Mouse (Mus musculus) liver, embryonic 13.5 days (tissue): ENCODE results near the gene Gja4. TPM values are rescaled to one million over a fixed set of nuclear protein-coding genes. Genes with fewer than 3 reads are reported as not detected.

Experiments
- ATAC-seq: fragments of 200-750 bp; cut with Nextera tagmentation; 2 replicates; pipeline ENCODE4 v1.8.0; 2017; ENCODE audit warnings: low read depth, mild to moderate bottlenecking, moderate number of reproducible peaks, moderate library complexity
- DNase-seq: peaks from one replicate; pipeline ENCODE4 v3.0.0; 2022
- H3K27ac ChIP-seq: fragments of 300-500 bp; sonication (generic); 2 replicates; pipeline ENCODE4 v1.5.1; 2015; ENCODE audit warnings: moderate library complexity, mild to moderate bottlenecking, inconsistent platforms
- H3K27me3 ChIP-seq: fragments of 300-500 bp; sonication (generic); 2 replicates; pipeline ENCODE4 v1.6.1; 2015; ENCODE audit warnings: mild to moderate bottlenecking, inconsistent platforms
- H3K36me3 ChIP-seq: fragments of 300-500 bp; sonication (generic); 2 replicates; pipeline ENCODE4 v1.6.1; 2015; ENCODE audit warnings: mild to moderate bottlenecking, inconsistent platforms
- H3K4me1 ChIP-seq: fragments of 300-500 bp; sonication (generic); replicated peaks from 2 replicates; pipeline ENCODE4 v1.6.1; 2015; ENCODE audit warnings: inconsistent platforms
- H3K4me2 ChIP-seq: fragments of 300-500 bp; sonication (generic); 2 replicates; pipeline ENCODE4 v1.6.1; 2015; ENCODE audit warnings: inconsistent platforms, mild to moderate bottlenecking, moderate library complexity
- H3K4me3 ChIP-seq: fragments of 300-500 bp; sonication (generic); replicated peaks from 2 replicates; pipeline ENCODE4 v1.5.1; 2015; ENCODE audit warnings: mild to moderate bottlenecking, inconsistent platforms
- H3K9ac ChIP-seq: fragments of 300-500 bp; sonication (generic); 2 replicates; pipeline ENCODE4 v1.6.1; 2015; ENCODE audit warnings: mild to moderate bottlenecking, inconsistent platforms
- H3K9me3 ChIP-seq: fragments of 300-500 bp; sonication (generic); replicated peaks from 2 replicates; pipeline ENCODE4 v1.6.1; 2016; ENCODE audit warnings: inconsistent platforms
- WGBS: fragments of 180-500 bp; shearing (Covaris S2); methylation state at CpG from one replicate; pipeline ENCODE4 v1.1.7; 2015; ENCODE audit not compliant: insufficient replicate concordance; 5-methylcytosine and 5-hydroxymethylcytosine counted together
- polyA plus RNA-seq: library from polyadenylated mRNA; unstranded; fragments of >200 nt; fragmentation: Nextera tagmentation; extraction: Ambion mirVana; gene quantifications from 2 replicates; pipeline ENCODE4 v1.2.1, GENCODE M21; 2015

The Gja4 gene
- polyA plus RNA-seq, 1 experiment from 2014 or later: 2.6 TPM

GRCm38 (mm10) chr4:127334870-127335504 lies 21.1 kb upstream of the Gja4 start:
- Histone ChIP-seq H3K9me3 (no peaks in the 10 kb centered on the region), H3K9ac (no peak overlapping the region), H3K36me3 (no peaks in the 10 kb centered on the region), H3K4me2 (no peak overlapping the region), H3K4me3 (no peak overlapping the region), H3K27me3 (peaks cover 27% of the 10 kb centered on the region), H3K4me1 (0 out of 2 replicates have a peak, but pooled peaks cover 3% of the 10 kb centered on the region), H3K27ac (no peak overlapping the region)
- ATAC-seq (no peak), DNase-seq (no peak)
- 32% methylated on average over 5 of the region's 5 CpGs for WGBS

- Histone ChIP-seq H3K9me3 (no peaks in the 10 kb centered on the region), H3K27ac (no peak overlapping the region), H3K4me3 (no peak overlapping the region), H3K4me1 (0 out of 2 replicates have a peak, but pooled peaks cover 5% of the 10 kb centered on the region), H3K27me3 (peaks cover 55% of the 10 kb centered on the region), H3K9ac (no peak overlapping the region), H3K4me2 (no peak overlapping the region), H3K36me3 (no peaks in the 10 kb centered on the region)
- 38% methylated on average over 13 of the region's 13 CpGs for WGBS
- DNase-seq: no peak
- ATAC-seq: no peak
Measured at GRCm38 (mm10) chr4:127331171-127331570, 17.3 kb upstream of the Gja4 start.

GRCm38 (mm10) chr4:127330181-127331100 lies 16.6 kb upstream of the Gja4 start, which contains the start of gene Gjb3:
Gjb3 (minus strand) TSS chr4:127330844.
- H3K9me3 ChIP-seq: no peaks in the 10 kb centered on the region
- H3K4me1 ChIP-seq: 0 out of 2 replicates have a peak, but pooled peaks cover 5% of the 10 kb centered on the region
- ATAC-seq (no peak), DNase-seq (no peak)
- H3K4me2 ChIP-seq: peak within 1 kb of the TSS; percentile 21
- no peak within 1 kb of the TSS for H3K9ac ChIP-seq
- no peak within 1 kb of the TSS for H3K4me3 ChIP-seq
- no peak within 1 kb of the TSS for H3K27ac ChIP-seq
- no peaks in the 10 kb centered on the region for H3K36me3 ChIP-seq
- WGBS: 4% methylated on average over 49 of the region's 49 CpGs
- H3K27me3 ChIP-seq: peaks cover 61% of the 10 kb centered on the region

- DNase-seq (no peak), ATAC-seq (no peak)
- H3K36me3 ChIP-seq: no peaks in the 10 kb centered on the region
- H3K4me3 ChIP-seq: no peak overlapping the region
- H3K4me1 ChIP-seq: 0 out of 2 replicates have a peak, but pooled peaks cover 5% of the 10 kb centered on the region
- no peak overlapping the region for H3K27ac ChIP-seq
- H3K9me3 ChIP-seq: no peaks in the 10 kb centered on the region
- no peak overlapping the region for H3K4me2 ChIP-seq
- H3K27me3 ChIP-seq: peaks cover 65% of the 10 kb centered on the region
- WGBS: 2% methylated on average over 13 of the region's 13 CpGs
- H3K9ac ChIP-seq: no peak overlapping the region
Measured at GRCm38 (mm10) chr4:127329751-127330150, 15.9 kb upstream of the Gja4 start.

- Histone ChIP-seq H3K9me3 (no peaks in the 10 kb centered on the region), H3K4me1 (0 out of 2 replicates have a peak, but pooled peaks cover 5% of the 10 kb centered on the region), H3K36me3 (no peaks in the 10 kb centered on the region), H3K4me2 (no peak overlapping the region), H3K27me3 (peaks cover 65% of the 10 kb centered on the region), H3K4me3 (no peak overlapping the region), H3K27ac (no peak overlapping the region), H3K9ac (no peak overlapping the region)
- 11% methylated on average over 3 of the region's 3 CpGs for WGBS
- ATAC-seq: no peak
- DNase-seq: no peak
Measured at GRCm38 (mm10) chr4:127329046-127329445, 15.2 kb upstream of the Gja4 start.

GRCm38 (mm10) chr4:127328378-127328777 lies 14.5 kb upstream of the Gja4 start:
- DNase-seq (no peak), ATAC-seq (no peak)
- no peaks in the 10 kb centered on the region for H3K9me3 ChIP-seq
- no peak overlapping the region for H3K4me3 ChIP-seq
- H3K27me3 ChIP-seq: peaks cover 65% of the 10 kb centered on the region
- no peak overlapping the region for H3K4me2 ChIP-seq
- WGBS: 35% methylated on average over 7 of the region's 7 CpGs
- no peaks in the 10 kb centered on the region for H3K36me3 ChIP-seq
- H3K9ac ChIP-seq: no peak overlapping the region
- no peak overlapping the region for H3K27ac ChIP-seq
- H3K4me1 ChIP-seq: 0 out of 2 replicates have a peak, but pooled peaks cover 5% of the 10 kb centered on the region

- H3K9me3 ChIP-seq: no peaks in the 10 kb centered on the region
- ATAC-seq: no peak
Measured at GRCm38 (mm10) chr4:127327749-127328148, 13.9 kb upstream of the Gja4 start.

GRCm38 (mm10) chr4:127327258-127327657 lies 13.4 kb upstream of the Gja4 start:
- H3K27ac ChIP-seq: no peak overlapping the region
- no peak for DNase-seq
- no peak overlapping the region for H3K4me2 ChIP-seq
- no peaks in the 10 kb centered on the region for H3K36me3 ChIP-seq
- no peak overlapping the region for H3K4me3 ChIP-seq
- H3K9me3 ChIP-seq: no peaks in the 10 kb centered on the region
- ATAC-seq: no peak
- peaks cover 60% of the 10 kb centered on the region for H3K27me3 ChIP-seq
- 0 out of 2 replicates have a peak, but pooled peaks cover 5% of the 10 kb centered on the region for H3K4me1 ChIP-seq
- no peak overlapping the region for H3K9ac ChIP-seq
- WGBS: 20% methylated on average over 7 of the region's 7 CpGs

More at GRCm38 (mm10) chr4:127327749-127328148, 13.9 kb upstream of the Gja4 start:
- Histone ChIP-seq H3K36me3 (no peaks in the 10 kb centered on the region), H3K4me3 (no peak overlapping the region), H3K4me1 (0 out of 2 replicates have a peak, but pooled peaks cover 5% of the 10 kb centered on the region), H3K27ac (no peak overlapping the region), H3K4me2 (no peak overlapping the region), H3K9ac (no peak overlapping the region), H3K27me3 (peaks cover 62% of the 10 kb centered on the region)
- WGBS: 23% methylated on average over 6 of the region's 6 CpGs
- DNase-seq: no peak

GRCm38 (mm10) chr4:127325276-127325675 lies 11.4 kb upstream of the Gja4 start:
- H3K27ac ChIP-seq: no peak overlapping the region
- H3K4me3 ChIP-seq: no peak overlapping the region
- no peaks in the 10 kb centered on the region for H3K36me3 ChIP-seq
- no peak overlapping the region for H3K9ac ChIP-seq
- peaks cover 40% of the 10 kb centered on the region for H3K27me3 ChIP-seq
- no peak for ATAC-seq
- 0 out of 2 replicates have a peak, but pooled peaks cover 3% of the 10 kb centered on the region for H3K4me1 ChIP-seq
- DNase-seq: no peak
- no peak overlapping the region for H3K4me2 ChIP-seq
- no peaks in the 10 kb centered on the region for H3K9me3 ChIP-seq
- WGBS: 71% methylated on average over 5 of the region's 5 CpGs

- H3K27me3 ChIP-seq: peaks cover 35% of the 10 kb centered on the region
- no peak overlapping the region for H3K4me2 ChIP-seq
- H3K4me1 ChIP-seq: no peaks in the 10 kb centered on the region
- no peak overlapping the region for H3K4me3 ChIP-seq
- DNase-seq: peak; percentile 42
- peak; percentile 60; the same call in 1 of the 2 replicates for ATAC-seq
- H3K27ac ChIP-seq: no peak overlapping the region
- no peak overlapping the region for H3K9ac ChIP-seq
- no peaks in the 10 kb centered on the region for H3K36me3 ChIP-seq
- 6% methylated on average over 6 of the region's 6 CpGs for WGBS
- H3K9me3 ChIP-seq: no peaks in the 10 kb centered on the region
Measured at GRCm38 (mm10) chr4:127324759-127325158, 10.9 kb upstream of the Gja4 start.

GRCm38 (mm10) chr4:127324296-127324695 lies 10.5 kb upstream of the Gja4 start:
- no peaks in the 10 kb centered on the region for H3K9me3 ChIP-seq
- no peaks in the 10 kb centered on the region for H3K36me3 ChIP-seq
- no peak overlapping the region for H3K4me2 ChIP-seq
- no peak overlapping the region for H3K9ac ChIP-seq
- no peak overlapping the region for H3K4me3 ChIP-seq
- no peak overlapping the region for H3K27ac ChIP-seq
- peaks cover 30% of the 10 kb centered on the region for H3K27me3 ChIP-seq
- DNase-seq (no peak), ATAC-seq (no peak)
- H3K4me1 ChIP-seq: no peaks in the 10 kb centered on the region
- 68% methylated on average over 10 of the region's 10 CpGs for WGBS
